Mouse (Mus musculus) bone marrow macrophage, adult 2 months (primary cell): ENCODE measurements around the gene Hes7.

Source experiments
- CTCF ChIP-seq: IDR thresholded peaks from 2 replicates; pipeline ENCODE4 v1.5.1; 2012; ENCODE audit warnings: low read depth, mild to moderate bottlenecking, low read length, moderate library complexity
- POLR2A ChIP-seq: IDR thresholded peaks from 2 replicates; pipeline ENCODE4 v1.6.1; 2012; ENCODE audit warnings: mild to moderate bottlenecking, low read depth, low read length, borderline replicate concordance

DNA sequence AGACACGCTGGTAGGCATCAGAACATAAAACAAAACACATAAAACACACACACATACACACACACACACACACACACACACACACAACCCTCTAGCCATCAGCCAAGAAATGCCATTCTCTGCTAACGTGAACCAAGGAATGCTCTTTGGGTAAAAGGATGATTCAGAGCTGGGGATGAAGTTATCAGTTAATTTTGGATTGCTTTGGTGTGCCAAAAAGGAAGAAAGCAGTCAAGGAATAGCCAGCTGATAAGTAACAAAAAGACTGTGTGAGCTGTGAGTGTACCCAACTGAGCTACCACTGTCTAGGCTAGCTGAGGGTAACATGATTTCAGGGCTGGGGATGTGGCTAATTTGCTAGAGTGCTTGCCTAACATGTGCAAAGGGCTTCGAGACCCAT, 6.2 kb upstream of the Hes7 start:
- TF ChIP-seq POLR2A (no peak), CTCF (no peak)
